Mouse (Mus musculus) retina, embryonic 14.5 days (tissue): Measurements from ENCODE around the gene Tbc1d16.
A peak's percentile ranks its signal among the peaks of the same experiment; 100 is the strongest.

ENCODE experiments used
- DNase-seq: peaks from one replicate; pipeline ENCODE4 v3.0.0-alpha.2; 2015; ENCODE audit warnings: low spot score

Gene Tbc1d16

DNA sequence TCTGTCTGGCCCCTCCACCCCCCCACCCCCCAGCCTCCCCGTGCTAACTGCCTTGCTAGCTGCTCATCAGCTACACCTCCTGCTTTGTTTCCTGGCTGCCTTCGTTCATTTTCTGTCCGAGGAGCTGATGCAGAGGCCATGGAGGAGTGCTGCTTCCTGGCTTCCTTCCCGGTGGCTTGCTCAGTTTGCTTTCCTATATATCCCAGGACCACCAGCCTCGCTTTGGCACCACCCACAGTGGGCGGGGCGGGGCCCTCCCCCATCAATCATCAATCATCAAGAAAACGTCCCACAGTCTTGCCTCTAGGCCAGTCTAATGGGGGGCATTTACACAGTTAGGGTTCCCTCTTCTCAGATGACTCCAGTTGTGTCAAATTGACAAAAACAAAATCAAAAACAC lies 8.1 kb upstream of the Tbc1d16 start:
- DNase-seq = no peak

DNA sequence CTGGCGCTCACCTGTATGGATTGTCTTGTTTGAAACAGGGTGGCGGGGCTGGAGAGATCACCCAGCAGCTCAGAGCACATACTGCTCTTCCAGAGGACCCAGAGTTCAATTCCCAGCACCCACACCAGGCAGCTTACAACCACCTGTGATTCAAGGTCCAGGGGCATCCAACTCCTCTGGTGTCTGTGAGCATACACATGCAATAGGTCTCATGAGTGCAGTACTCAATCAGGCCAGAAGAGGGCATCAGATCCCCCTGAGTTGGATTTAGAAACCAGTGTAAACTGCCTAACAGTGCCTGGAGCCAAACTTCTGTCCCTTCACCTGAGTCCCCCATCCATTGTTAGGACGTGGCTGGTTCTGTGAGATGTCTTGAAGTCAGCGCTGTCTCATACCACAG lies 7.3 kb upstream of the Tbc1d16 start:
- DNase-seq = peak; percentile 79

DNA sequence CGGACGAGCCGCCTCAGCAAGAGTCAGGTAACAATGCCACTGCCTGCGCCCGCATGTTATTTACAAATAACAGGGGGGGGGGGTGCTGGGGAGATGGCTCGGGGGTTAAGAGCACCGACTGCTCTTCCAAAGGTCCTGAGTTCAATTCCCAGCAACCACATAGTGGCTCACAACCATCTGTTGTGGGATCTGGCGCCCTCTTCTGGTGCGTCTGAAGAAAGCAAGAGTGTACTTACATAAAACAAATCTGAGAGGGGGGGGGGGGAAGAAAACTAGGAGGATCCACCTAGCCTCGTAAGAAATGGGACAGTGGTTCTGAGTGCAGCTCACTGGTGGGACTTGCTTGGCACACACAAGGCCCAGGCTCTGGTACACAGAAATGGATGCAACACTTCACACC lies 6.5 kb upstream of the Tbc1d16 start:
- no peak for DNase-seq

DNA sequence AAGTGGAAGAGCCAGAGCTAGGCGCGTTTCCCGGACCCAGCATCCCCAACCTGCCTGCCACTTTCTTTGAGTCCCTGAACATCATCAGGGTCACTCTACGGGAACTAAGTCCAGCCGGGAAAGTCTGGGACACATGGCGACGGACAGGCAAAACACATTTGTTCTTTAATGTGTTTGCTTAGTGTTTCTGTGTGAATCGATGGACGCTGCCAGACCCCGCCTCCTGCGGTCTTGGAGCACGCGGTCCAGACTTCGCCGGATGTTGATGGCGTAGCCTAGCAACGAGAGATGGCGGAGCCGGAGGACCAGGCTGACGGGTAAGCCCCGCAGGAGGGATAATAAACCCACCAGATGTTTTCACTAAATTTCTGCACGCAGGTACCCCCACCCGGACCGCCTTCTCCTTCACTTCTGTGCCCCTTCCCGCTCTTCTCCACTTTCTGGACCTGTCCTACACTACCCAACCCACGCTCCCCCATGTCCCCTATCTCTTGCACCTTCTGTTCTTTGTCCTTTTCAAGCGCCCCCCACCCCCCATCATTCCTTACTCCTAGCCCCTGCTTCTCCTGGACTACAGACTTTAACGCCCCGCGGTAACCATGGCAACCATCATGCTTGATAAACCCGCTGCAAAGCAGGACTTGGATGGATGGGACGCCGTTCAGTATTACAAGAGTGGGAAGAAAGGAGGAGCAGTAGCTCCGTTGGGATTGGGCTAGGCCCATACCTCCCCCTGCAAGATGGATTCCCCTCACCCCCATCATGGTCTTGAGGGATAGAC lies 737 bp upstream of the Tbc1d16 start:
- DNase-seq = peak; percentile 89

DNA sequence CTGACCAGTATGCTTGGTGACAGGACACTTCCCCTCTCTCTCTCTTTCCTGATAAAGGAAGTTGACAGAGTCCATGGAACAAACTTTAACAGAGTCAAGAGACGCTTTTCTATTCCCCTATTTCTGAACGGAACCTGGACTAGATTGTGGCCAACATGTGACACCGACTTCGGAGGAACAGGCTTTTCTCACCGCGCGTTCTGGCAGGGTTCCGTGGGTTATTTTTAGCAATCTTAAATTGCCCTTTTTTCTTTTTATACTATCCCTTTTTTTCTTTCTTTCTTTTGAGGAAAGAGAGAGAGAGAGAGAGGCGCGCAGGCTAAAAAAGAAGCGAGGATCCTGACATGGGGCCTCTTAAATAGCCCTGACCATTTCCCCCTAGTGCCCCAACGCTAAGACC lies 708 bp downstream of the Tbc1d16 start:
- no peak for DNase-seq

DNA sequence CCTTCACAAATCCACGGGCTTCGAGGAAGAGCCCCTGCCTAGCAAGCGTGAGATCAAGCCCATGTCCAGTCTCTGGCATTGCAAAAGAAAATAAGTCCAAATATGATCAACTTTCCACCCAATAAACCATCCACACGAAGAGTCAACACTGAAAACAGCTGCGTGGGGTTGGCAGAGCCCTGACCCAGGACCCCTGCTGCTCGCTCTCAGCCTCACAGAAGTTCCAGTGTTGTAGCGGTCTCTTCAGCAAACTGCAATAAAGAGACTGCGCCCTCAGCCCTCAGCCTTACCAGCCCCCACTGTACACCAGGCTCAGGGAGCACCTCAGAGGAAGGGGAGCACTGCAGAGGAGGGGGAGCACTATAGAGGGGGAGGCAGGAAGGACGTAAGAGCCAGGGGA lies 2.7 kb downstream of the Tbc1d16 start:
- DNase-seq = no peak

DNA sequence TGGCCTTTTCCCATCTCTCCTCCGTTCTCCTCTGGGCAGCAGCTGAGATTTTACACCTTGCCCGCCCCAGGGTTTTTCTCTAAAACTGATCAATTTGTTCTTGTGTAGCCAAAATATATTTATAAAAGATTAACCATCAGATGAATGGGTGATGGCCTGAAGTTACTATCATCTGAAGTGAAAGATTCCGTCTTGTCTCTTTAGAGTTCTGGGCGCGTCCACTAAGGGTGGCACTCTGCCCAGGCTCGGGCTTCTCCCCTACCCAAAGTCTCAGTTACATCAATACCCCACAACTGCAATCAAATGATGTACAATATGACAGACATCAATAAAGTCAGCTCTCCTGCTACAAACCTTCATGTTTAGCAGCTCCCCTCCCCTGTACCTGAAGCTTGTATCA lies 3.4 kb downstream of the Tbc1d16 start:
- DNase-seq = no peak

DNA sequence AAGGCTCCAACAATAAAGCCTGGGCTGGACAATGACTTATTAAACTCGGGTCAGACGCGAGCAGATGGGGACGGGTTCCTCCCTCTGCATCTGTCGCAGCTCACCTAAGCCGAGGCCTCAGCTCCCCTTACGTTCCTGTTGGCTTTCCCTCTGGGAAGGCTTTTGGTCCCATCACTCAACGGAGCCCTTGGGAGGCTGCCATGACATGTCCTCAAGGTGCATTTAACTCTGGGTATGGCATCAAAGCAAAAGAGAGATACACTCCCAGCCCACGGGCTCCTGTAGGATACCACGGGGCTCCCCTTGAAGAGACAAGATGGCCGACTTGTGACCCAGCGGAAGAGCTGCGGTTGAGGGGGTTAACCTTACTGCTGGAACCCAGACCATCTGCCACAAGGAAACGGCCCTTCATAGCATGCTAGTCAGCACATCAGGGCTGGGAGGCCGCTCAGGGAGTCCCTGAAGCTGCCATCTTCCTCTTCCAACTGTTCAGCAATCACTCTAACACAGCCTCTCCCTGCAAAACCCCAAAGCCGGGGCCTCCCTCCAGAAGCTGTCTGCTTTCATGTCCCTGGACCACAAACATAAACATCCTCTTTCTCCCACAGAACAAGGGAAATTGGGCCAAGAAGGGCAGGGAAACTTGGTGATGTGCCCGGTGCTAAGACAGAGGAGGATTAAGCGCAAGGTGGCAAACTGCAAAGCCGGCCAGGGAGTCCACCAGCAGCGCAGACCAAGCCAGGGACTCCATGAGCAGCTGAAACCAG lies 5.0 kb downstream of the Tbc1d16 start:
- no peak for DNase-seq

DNA sequence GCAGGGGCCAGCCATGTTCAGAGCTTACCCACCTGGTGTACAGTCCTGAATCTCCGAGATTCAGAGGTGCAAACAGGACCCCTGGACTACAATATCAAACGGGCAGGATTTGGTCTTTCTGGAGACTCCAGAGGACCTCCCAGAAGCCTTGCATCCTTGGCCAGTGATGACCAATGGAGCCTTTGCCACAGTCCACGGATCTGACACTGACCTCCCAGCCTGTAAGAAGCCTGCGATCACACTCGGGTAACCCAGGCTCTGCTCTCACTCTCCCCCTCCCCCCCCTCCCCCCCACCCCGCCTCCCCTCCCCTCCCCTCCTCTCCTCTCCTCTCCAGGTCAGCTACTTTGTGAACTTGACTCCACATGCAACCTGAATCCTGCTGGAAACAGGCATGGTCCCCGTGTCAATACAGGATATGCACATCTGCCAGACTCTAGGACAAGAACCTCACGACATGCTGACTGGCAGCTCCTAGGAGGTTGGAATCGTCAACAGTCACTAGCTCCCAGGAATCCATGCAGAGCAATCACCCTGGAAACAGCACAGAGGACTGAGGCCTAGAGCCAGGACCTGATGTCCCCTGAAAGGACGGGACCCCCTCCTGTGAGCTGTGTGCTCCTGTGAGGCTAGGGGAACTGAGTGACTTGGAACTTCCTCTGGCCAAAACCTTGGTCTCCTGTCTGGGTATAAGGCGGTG lies 6.3 kb downstream of the Tbc1d16 start:
- no peak for DNase-seq

DNA sequence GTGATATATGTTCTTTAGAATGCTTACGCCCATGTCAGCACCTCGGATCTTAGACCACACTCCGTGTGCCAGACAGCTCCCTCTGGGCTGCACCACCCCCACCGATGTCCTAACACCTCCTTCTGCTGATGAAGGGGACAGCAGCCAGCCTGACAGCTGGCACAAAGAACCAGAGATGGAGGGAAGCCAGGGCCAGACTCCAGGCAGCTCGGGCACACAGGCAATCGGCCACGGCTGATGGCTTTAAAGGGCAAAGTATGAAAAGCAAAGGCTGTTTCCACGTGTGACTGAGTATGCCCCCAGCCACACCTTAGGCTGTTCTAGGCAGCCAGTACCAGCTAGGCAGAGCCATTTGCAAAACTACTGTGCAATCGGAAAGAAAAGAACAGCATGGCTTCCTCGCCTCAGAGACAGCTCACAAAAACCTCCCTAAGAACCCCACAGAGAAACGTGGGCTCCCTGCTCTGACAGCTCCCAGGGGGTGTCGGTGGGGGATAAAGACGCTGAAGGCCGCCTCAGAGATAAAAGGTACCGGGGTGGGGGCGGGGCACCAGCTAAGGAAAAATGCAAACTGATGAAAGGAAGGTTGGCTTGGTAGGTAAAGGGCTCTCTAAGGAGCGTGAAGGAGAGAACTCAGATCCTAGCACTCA lies 8.4 kb downstream of the Tbc1d16 start:
- DNase-seq = no peak

DNA sequence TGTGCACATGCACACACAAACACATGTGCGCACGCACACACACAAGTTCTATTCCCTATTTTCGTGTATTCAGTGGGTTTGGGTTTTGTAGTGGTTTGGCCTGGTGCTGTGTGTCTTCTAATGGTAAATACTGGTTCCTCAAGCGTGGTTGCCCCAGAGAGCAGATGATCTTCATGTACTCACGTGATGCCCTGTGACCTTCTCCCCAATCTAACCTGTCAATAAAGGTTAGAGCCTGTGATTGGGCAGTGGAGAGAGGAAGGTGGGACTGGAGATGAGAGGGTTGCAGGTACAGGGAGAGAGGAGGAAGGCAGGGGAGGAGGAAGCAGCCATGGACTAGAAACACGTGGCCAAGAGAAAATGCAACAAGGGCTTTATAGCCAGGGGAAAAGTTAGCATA lies 10.4 kb downstream of the Tbc1d16 start:
- DNase-seq = no peak

DNA sequence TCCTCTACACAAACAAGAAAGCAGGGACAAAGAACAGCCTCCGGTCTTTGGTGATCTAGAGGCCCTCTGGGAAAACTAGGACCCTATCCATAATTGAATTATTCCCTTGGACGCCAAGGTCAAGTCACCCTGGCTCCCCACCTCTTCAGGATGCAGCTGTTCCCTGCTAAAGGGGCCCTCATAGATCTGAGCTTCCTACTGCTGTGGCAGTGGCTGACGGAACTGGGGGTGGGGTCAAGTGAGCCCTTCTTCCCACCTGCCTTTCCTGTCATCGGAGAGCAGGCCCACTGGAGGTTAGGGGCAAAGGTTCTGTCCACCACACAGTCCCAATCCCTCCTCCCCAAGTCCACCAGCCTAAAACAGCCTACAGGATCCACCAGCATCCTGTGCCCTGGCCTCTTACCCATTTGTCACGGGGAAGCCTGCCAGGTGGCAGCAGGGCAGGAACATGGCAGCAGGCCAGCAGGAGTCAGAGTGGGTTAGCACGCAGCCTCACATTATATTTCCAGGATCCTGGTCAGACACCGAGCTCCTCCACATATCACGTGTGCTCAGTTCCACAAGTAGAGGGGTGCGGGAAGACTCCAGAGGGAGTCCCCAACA lies 12.3 kb downstream of the Tbc1d16 start:
- DNase-seq = peak; percentile 53

DNA sequence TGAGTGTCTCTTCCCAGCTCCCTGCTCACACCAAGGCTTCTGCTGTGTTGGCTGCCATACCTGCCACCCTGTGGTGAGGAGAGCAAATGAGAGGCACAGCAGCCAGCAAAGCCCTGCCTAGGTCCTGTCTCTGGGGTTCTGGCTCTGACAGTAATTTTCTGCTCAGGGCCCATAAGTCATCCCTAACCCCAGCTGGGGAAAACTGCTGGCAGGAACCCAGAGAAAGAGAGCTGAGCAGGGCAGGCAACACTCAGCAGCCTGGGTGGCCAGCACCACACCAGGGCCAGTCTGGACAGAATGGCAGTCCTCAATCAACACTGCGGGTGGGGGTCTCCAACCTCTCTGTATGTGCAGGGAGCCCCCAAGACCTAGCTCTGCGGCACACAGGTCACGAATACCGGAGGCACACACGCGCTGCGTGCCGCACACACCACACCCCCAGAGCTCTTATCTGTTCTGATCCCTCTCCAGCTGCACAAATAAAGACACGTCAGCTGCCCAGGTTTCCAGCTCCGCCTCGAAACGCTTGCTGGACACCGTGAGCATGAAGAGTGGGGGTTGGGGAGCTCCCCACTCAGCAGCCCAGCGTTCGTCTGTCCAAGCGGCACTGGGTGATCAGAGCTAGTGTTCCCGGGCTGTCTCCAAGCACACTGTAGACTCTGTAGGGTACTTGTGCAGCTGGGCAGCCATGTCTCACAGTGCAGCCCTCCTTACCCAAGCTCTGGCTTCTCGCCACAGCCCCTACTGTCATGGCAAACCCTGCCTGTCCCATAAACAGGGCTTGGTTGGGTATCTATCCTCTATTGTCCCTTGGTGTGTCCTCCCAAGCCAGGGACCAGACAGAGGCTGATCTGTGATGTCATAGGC lies 13.0 kb downstream of the Tbc1d16 start:
- DNase-seq = peak; percentile 50

DNA sequence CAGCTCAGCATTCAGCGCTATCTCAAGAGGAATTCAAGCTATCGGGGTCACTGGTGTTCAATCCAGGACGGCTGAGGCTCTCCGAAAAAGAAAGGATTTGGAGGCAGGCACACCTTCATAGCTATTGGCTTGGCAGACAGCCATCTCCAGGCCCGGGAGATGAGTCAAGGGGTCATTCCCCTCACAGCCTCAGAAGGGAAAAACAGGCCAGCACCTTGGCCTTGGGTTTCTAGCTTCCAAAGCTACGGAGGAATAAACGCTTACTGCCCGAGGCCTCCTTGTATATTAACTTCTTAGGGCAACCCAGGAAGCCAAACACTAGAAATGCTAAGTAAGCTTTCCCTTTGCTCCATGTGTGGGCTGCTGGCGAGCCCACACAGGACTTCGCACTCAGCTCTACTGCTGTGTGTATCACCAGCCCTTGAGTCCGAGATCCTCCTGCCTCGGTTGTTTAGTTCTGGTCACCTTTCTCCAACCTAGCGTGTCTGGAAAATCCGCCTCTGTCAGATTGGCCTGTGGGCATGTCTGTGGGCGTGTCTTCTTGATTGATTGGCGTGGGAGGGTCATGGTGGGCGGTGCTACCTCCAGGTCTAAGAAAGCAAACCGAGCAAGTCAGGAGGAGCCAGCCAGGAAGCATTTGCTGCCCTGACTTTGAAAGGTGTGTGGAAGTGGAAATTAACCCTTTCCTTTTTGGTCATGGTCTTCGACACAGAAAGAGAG lies 15.0 kb downstream of the Tbc1d16 start:
- DNase-seq = no peak

DNA sequence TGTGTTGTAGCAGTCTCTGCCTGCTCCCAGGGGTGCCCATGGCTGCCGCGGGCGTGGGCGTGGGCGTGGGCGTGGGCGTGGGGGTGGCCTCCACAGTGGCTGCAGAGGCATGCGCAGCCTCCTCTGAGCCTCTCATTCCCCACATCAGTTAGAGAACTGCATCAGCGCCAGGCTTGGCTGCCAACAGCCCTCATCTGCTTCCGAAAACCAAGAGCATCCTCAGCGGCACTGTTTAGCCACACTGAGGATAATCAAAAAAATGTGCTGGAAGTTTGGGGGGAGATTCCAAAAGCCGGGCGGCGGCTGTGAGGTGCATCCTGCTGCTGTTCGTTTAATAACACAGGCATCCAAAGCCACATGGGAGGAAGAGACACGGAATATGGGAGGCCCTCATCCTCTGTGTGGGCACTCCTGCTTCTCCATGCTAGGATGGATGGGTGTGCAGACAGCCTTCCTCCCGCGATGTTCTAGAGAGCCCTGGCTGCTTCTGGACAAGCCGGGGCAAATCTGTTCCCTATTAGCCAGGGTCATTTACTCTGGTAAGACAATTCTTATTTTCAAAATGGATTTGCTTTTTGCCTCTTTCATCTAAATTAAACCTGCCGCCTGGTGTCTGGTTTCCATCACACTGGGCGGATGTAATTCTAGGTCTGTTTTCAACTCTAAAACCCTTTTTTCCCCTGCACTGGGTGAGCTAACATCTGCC lies 16.5 kb downstream of the Tbc1d16 start:
- DNase-seq = no peak

DNA sequence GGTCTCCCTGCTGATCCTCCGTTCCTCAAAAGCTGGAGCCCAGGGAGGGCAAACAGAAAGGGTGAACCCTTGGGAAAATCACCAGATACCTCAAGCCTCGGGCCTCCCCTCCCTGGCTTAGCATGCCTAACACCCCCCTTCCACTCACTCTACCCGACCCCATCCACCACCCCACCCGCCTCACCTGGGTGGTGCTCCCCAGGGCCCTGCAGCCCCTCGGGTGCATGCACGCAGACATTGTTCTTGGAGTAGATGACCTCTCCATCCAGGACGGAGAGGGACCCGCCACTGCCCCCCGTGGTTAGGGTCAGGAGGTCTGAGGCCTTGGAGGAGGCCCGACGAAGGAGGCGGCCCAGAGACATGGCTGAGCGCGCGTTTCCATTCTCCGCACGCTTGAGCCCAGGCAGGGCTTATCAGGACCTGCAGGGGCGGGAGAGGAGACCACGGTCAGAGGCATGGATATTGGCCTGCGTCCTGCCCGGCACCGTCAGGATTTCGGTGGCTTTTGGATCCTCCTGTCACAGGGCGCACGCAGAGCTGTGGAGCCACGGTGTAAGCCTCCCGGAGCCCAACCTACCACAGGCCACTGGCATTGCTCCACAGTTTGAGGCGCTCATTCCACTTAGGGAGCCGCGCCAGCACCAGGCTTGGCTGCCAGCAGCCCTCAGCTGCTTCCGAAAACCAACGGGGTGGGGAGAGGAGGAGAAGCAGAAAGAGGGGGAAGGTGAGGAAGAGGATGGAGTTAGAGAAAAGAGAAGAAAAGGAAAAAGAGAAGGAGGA lies 17.8 kb downstream of the Tbc1d16 start:
- no peak for DNase-seq

DNA sequence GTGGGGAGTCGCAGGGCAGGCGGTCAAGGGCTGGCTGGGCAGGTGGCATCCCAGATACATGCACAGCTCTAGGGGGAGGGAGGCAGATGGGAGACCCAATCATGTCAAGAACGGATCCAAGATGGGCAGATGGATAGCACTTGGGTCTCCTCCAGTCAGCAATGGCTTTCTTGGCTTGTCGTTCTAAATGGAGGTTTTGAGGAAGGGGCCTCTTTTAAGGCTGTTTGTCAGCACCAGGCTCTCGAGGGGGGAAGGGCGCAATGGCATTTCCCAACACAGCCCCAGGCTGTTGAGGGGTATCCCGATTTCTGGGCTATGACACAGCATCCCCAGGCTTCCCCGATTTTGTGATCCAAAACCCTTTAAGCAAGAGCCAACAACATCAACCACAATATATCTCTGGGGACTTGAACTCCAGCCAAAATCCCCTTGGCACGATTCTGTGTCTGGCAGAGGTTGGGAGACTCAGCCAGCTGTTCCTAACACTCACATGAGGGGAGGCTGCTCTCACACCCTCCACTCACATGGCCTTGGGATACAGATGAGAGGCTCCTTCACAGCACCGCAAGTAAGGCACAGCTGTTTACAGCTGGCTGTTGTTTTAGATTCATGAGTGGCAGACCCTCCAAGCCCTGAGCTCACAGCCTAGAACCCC lies 18.8 kb downstream of the Tbc1d16 start:
- no peak for DNase-seq

DNA sequence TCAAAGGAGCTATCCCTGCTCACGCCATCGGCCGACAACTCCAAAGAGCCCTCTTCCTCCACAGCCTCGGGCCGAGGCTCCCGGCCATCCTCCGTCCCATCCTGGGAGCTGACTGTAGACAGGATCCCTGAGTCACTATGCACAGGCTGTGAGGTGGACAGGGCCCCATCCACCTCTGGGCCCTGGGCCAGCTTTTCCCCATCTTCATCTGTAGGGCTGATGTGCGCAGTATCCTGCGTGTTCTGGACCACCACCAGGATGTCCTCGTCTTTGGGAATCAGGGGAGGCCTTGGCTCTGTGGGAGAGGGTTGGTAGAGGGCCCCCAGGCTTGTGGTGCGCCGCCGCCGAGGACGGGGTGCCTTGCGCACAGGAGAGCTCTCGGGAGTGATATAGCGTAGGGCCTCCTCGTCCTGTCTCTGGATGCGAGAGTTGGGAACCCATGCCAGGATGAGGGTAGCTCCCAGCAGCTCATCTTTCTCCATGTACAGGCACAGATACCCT lies 19.4 kb downstream of the Tbc1d16 start:
- no peak for DNase-seq
